23 mouse cellular contexts compared by ENCODE assay signal in the genomic region with DNA sequence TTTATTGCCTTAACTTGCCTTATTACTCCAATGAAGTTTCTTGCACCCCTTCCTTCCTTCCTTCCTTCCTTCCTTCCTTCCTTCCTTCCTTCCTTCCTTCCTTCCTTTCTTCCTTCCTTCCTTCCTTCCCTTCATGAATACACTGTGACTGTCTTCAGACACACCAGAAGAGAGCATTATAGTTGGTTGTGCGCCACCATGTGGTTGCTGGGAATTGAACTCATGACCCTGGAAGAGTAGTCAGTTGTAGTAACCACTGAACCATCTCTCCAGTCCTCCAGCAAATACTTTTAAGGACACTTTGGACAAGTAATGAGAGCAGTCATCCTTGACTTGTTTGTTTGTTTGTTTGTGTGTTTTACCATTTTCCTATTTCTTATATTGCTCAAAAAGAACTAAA. TPM values are rescaled to one million over a fixed set of nuclear protein-coding genes. Genes with fewer than 3 reads are reported as not detected.
A peak's percentile ranks its signal among the peaks of the same experiment; 100 is the strongest.
DNase-seq lines count a peak whose midpoint lies in the region; ATAC-seq and TF ChIP-seq lines count a peak whose summit lies in the region.
"Had no signal": no experiment of that assay in that cellular context is flagged by ENCODE, and none has a peak within 500 bp of the region (broad histone marks: within the 10 kb centered on the region; RNA-seq: fewer than 3 reads in every experiment).

No protein-coding gene starts in this region.

- H3K9ac ChIP-seq in kidney, postnatal 0 days (ENCODE audit: low read depth, low read length) = no peak overlapping the region
- no peak overlapping the region for H3K9ac ChIP-seq in CH12.LX (ENCODE audit: insufficient read depth, low read depth)
- H3K9ac ChIP-seq in forebrain, embryonic 12.5 days = no peak overlapping the region
- H3K9ac ChIP-seq: embryonic facial prominence, embryonic 13.5 days; forebrain, embryonic 13.5 days; hindbrain, embryonic 15.5 days; liver, embryonic 13.5 days; stomach, embryonic 15.5 days had no signal

- no peak overlapping the region for H3K27ac ChIP-seq in kidney, postnatal 0 days
- H3K27ac ChIP-seq in CH12.LX (ENCODE audit: insufficient read depth, low read depth) = no peak overlapping the region
- no peak overlapping the region for H3K27ac ChIP-seq in forebrain, embryonic 12.5 days
- H3K27ac ChIP-seq: embryonic facial prominence, embryonic 13.5 days; forebrain, embryonic 13.5 days; gastrocnemius, adult 2 months; heart, embryonic 10.5 days; hindbrain, embryonic 15.5 days; liver, embryonic 13.5 days; stomach, embryonic 15.5 days had no signal

- ATAC-seq in kidney, postnatal 0 days (replicated peaks; ENCODE audit: low FRiP score, low read depth) = no peak
- ATAC-seq in megakaryocyte progenitor cell, adult 5-6 weeks (replicated peaks; ENCODE audit: poor library complexity) = 0 out of 2 replicates have a peak, but pooled peaks have one; percentile 45
- ATAC-seq in forebrain, embryonic 12.5 days (ENCODE audit: low FRiP score) = no peak
- ATAC-seq in frontal cortex, adult (ENCODE audit: low TSS enrichment) = no peak
- ATAC-seq: forebrain, embryonic 13.5 days had no signal

- TF ChIP-seq POLR2A in CH12.LX (IDR thresholded peaks at IDR 0.05; ENCODE audit: low read depth, low read length) = no peak

- no peak overlapping the region for H3K4me2 ChIP-seq in kidney, postnatal 0 days (ENCODE audit: low read length)
- H3K4me2 ChIP-seq in CH12.LX (ENCODE audit: insufficient read depth, low read depth, poor library complexity, severe bottlenecking) = no peak overlapping the region
- H3K4me2 ChIP-seq in forebrain, embryonic 12.5 days = no peak overlapping the region
- H3K4me2 ChIP-seq: embryonic facial prominence, embryonic 13.5 days; forebrain, embryonic 13.5 days; hindbrain, embryonic 15.5 days; liver, embryonic 13.5 days; midbrain, embryonic 11.5 days; stomach, embryonic 15.5 days had no signal

- dilution Hi-C loops in CH12.LX (cut with MboI; ENCODE audit: extremely low pct_ligation_motif_present, extremely low pct_unique_long_range_greater_than_20kb, low sequenced_read_pairs) = no loop called here

- H3K9me3 ChIP-seq in kidney, postnatal 0 days (replicated peaks; ENCODE audit: low read length) = no peaks in the 10 kb centered on the region
- H3K9me3 ChIP-seq in CH12.LX (replicated peaks; ENCODE audit: low read length) = no peaks in the 10 kb centered on the region
- H3K9me3 ChIP-seq in forebrain, embryonic 12.5 days = 0 out of 2 replicates have a peak, but pooled peaks cover 3% of the 10 kb centered on the region
- H3K9me3 ChIP-seq: embryonic facial prominence, embryonic 13.5 days; forebrain, embryonic 13.5 days; heart, embryonic 10.5 days; hindbrain, embryonic 15.5 days; liver, embryonic 13.5 days; stomach, embryonic 15.5 days had no signal

- peak; percentile 24; the same call in 1 of the 2 replicates for TF ChIP-seq CTCF in kidney, postnatal 0 days (IDR thresholded peaks at IDR 0.05; ENCODE audit: low read depth)
- TF ChIP-seq CTCF in CH12.LX (conservative IDR thresholded peaks at IDR 0.05 in 1 of 2, IDR thresholded peaks at IDR 0.05 in 1 of 2; ENCODE audit: low read depth in 2 of 2, low read length in 2 of 2) = peak in 1 of 2 experiments; percentile 59; a peak in 2 of 4 replicates

- no peaks in the 10 kb centered on the region for H3K27me3 ChIP-seq in kidney, postnatal 0 days (ENCODE audit: insufficient read depth, low read length)
- no peaks in the 10 kb centered on the region for H3K27me3 ChIP-seq in CH12.LX (replicated peaks)
- H3K27me3 ChIP-seq in forebrain, embryonic 12.5 days = no peaks in the 10 kb centered on the region
- H3K27me3 ChIP-seq: embryonic facial prominence, embryonic 13.5 days; forebrain, embryonic 13.5 days; hindbrain, embryonic 15.5 days; liver, embryonic 13.5 days; stomach, embryonic 15.5 days had no signal

- peak; percentile 14; the same call in 1 of the 2 replicates for TF ChIP-seq RAD21 in CH12.LX (IDR thresholded peaks at IDR 0.05; ENCODE audit: low read depth, low read length)

- no peaks in the 10 kb centered on the region for H3K4me1 ChIP-seq in kidney, postnatal 0 days (replicated peaks; ENCODE audit: insufficient read depth, low read length)
- no peaks in the 10 kb centered on the region for H3K4me1 ChIP-seq in CH12.LX (ENCODE audit: control insufficient read depth in 1 of 2, insufficient read depth in 2 of 2)
- no peaks in the 10 kb centered on the region for H3K4me1 ChIP-seq in forebrain, embryonic 12.5 days
- H3K4me1 ChIP-seq: forebrain, embryonic 13.5 days; heart, embryonic 10.5 days; hindbrain, embryonic 15.5 days; liver, embryonic 13.5 days; stomach, embryonic 15.5 days had no signal

- in situ Hi-C loops in CH12.LX (cut with MboI; ENCODE audit: low pct_ligation_motif_present, low pct_unique_long_range_greater_than_20kb, low sequenced_read_pairs) = no loop called here

- no peak overlapping the region for H3K4me3 ChIP-seq in kidney, postnatal 0 days (replicated peaks; ENCODE audit: low read depth, low read length)
- no peak overlapping the region for H3K4me3 ChIP-seq in CH12.LX (replicated peaks in 1 of 3; ENCODE audit: low read depth in 2 of 3, low read length in 2 of 3, poor library complexity in 1 of 3)
- no peak overlapping the region for H3K4me3 ChIP-seq in forebrain, embryonic 12.5 days (replicated peaks)
- H3K4me3 ChIP-seq: embryonic facial prominence, embryonic 13.5 days; erythroblast, embryonic 14.5 days; forebrain, embryonic 13.5 days; gastrocnemius, adult 2 months; heart, embryonic 10.5 days; hindbrain, embryonic 15.5 days; liver, embryonic 13.5 days; stomach, embryonic 15.5 days had no signal

- TF ChIP-seq EP300 in CH12.LX (IDR thresholded peaks at IDR 0.05; ENCODE audit: low read length) = no peak

- no peak for DNase-seq in kidney, postnatal 0 days (ENCODE audit: low spot score)
- DNase-seq in kidney, postnatal 4 days = no peak
- peak; percentile 45 for DNase-seq in thymus, postnatal 14 days
- DNase-seq in thymus, postnatal 10 days (ENCODE audit: low spot score in 2 of 2) = no peak
- DNase-seq in CH12.LX (ENCODE audit: extremely low read depth) = peak; percentile 20
- DNase-seq: adrenal gland, adult 2 months; cerebellum, adult 11-12 months; cerebellum, postnatal 14 days; gastrocnemius, adult 2 months; kidney, adult 9 months; kidney, postnatal 25 days; layer of hippocampus, adult 9-11 months; liver, embryonic 13.5 days had no signal

- WGBS in kidney, postnatal 0 days = 60% methylated on average over 1 of the region's 1 CpGs
- 36% methylated on average over 1 of the region's 1 CpGs for WGBS in forebrain, embryonic 12.5 days

- no peaks in the 10 kb centered on the region for H3K36me3 ChIP-seq in kidney, postnatal 0 days (ENCODE audit: insufficient read depth, low read length)
- H3K36me3 ChIP-seq in CH12.LX (replicated peaks in 1 of 2; ENCODE audit: control insufficient read depth in 1 of 2, insufficient read depth in 1 of 2, low read length in 1 of 2) = no peaks in the 10 kb centered on the region
- H3K36me3 ChIP-seq in forebrain, embryonic 12.5 days (replicated peaks) = no peaks in the 10 kb centered on the region
- H3K36me3 ChIP-seq: embryonic facial prominence, embryonic 13.5 days; heart, embryonic 10.5 days; hindbrain, embryonic 15.5 days; liver, embryonic 13.5 days; stomach, embryonic 15.5 days had no signal

- no peaks in the 10 kb centered on the region for H3K79me2 ChIP-seq in CH12.LX (replicated peaks; ENCODE audit: control insufficient read depth, extremely low read depth, insufficient read depth, poor library complexity, severe bottlenecking)

TF ChIP-seq in CH12.LX, 34 proteins besides CTCF, POLR2A, EP300 and RAD21:
- TF ChIP-seq SMC3 (IDR thresholded peaks at IDR 0.05; ENCODE audit: low read depth, low read length) (peak; percentile 35), MAZ (IDR thresholded peaks at IDR 0.05; ENCODE audit: low read depth, low read length) (no peak)

RNA-seq across cellular contexts. Expression of gene Plin2, which starts 38.9 kb away (rescaled TPM):
- 64.5 and 68.9 TPM in 2 replicates for polyA plus RNA-seq in kidney, postnatal 0 days (2015; fragmentation: Nextera tagmentation; extraction: Ambion mirVana)
- total RNA-seq in CH12.LX (2012; rRNA removed) = 28.9 and 44.9 TPM in 2 replicates
- total RNA-seq in CH12.LX (2014; rRNA removed) = 13.4 and 13.6 TPM in 2 replicates
- polyA plus RNA-seq in CH12.LX (2012; ENCODE audit: insufficient read length, low read depth) = 22.9 and 25.6 TPM in 2 replicates
- total RNA-seq in megakaryocyte progenitor cell, adult 5-6 weeks (2015) = 40.5 and 58.5 TPM in 2 replicates
- 75.9 and 78.3 TPM in 2 replicates for total RNA-seq in megakaryocyte progenitor cell, adult 5-6 weeks (2017)
- 44.8 and 46.7 TPM in 2 replicates for polyA plus RNA-seq in forebrain, embryonic 12.5 days (2016; fragmentation: Nextera tagmentation; extraction: Ambion mirVana)

RNA-seq across cellular contexts. Expression of gene Dennd4c, which starts 39.6 kb away (rescaled TPM):
- polyA plus RNA-seq in kidney, postnatal 0 days (2015; fragmentation: Nextera tagmentation; extraction: Ambion mirVana) = 3.9 and 4.0 TPM in 2 replicates
- total RNA-seq in CH12.LX (2012; rRNA removed) = 4.2 and 4.4 TPM in 2 replicates
- 4.0 and 4.9 TPM in 2 replicates for total RNA-seq in CH12.LX (2014; rRNA removed)
- 3.5 and 4.6 TPM in 2 replicates for polyA plus RNA-seq in CH12.LX (2012; ENCODE audit: insufficient read length, low read depth)
- total RNA-seq in megakaryocyte progenitor cell, adult 5-6 weeks (2015) = 34.7 and 39.4 TPM in 2 replicates
- total RNA-seq in megakaryocyte progenitor cell, adult 5-6 weeks (2017) = 18.9 and 28.7 TPM in 2 replicates
- 7.3 and 8.6 TPM in 2 replicates for polyA plus RNA-seq in forebrain, embryonic 12.5 days (2016; fragmentation: Nextera tagmentation; extraction: Ambion mirVana)

Comparison
In these comparisons a context has a peak if more than half of its experiments do, and no peak if none do; other contexts are left out.
1. DNase-seq: peak in thymus, postnatal 14 days (single experiment) and CH12.LX (single experiment); none in kidney, postnatal 0 days (single experiment), kidney, postnatal 4 days (0 of 2) and thymus, postnatal 10 days (0 of 2).